Mouse (Mus musculus) frontal cortex, adult 2 months (tissue): ENCODE measurements at regions not wholly inside any gene's neighbourhood (a gene's known extent, or its start where the extent isn't known, plus 50 kb on each side); places are given as distances from the start of the nearest gene placed in this dataset.
"Not testable (repeated sequence)": the region's sequence is repeated elsewhere in the genome, so short reads cannot be mapped to it uniquely, and the experiment has no call there.

Experiments
- DNase-seq, 2 experiments: peaks; one replicate each; pipeline ENCODE4 v3.0.0; 2022; ENCODE audit warnings: low spot score in 1 of 2; ENCODE audit errors: extremely low spot score in 1 of 2

GRCm38 (mm10) chr1:140018756-140019155 is 160.3 kb upstream of the Cfhr2 start:
- no peak for DNase-seq

GRCm38 (mm10) chr1:139986036-139986435 is 127.5 kb upstream of the Cfhr2 start:
- no peak for DNase-seq

DNA sequence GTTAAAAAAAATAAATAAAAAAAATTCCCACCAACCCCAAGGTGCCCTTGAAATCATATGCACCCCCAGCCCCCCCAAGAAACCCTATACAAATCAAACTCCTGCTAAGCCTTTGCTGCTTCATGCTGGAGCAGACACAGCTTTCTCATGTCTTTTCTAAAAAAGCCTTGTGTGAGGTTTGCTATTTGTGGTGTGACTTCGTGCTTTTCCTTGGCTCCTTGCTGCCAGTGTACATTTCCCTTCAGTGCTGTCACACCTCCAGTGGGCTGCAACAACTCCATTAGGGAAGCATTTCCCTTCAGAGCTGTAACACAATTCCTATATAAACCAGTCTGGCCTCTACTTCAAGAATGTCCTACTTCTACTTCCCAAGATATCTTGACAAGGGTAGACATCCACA is 93.3 kb upstream of the Cfhr2 start:
- DNase-seq = peak; percentile 3 to 4

GRCm38 (mm10) chr1:139929321-139929720 is 70.8 kb upstream of the Cfhr2 start:
- not testable (repeated sequence) for DNase-seq
